Mouse (Mus musculus) liver, postnatal 0 days (tissue): Measurements from ENCODE around the gene Sema3f. TPM values are rescaled to one million over a fixed set of nuclear protein-coding genes. Genes with fewer than 3 reads are reported as not detected.

Source experiments
- ATAC-seq: fragments of 200-750 bp; cut with Nextera tagmentation; 2 replicates; pipeline ENCODE4 v1.8.0; 2017; ENCODE audit warnings: mild to moderate bottlenecking, moderate library complexity
- DNase-seq: peaks from one replicate; pipeline ENCODE4 v3.0.0-alpha.2; 2016
- H3K27ac ChIP-seq: fragments of 300-500 bp; sonication (generic); 2 replicates; pipeline ENCODE4 v1.5.1; 2014; ENCODE audit warnings: antibody characterized with exemption, moderate library complexity, mild to moderate bottlenecking, low read depth
- H3K27me3 ChIP-seq: fragments of 300-500 bp; sonication (generic); 2 replicates; pipeline ENCODE4 v1.6.1; 2014; ENCODE audit warnings: low read length, control low read depth, mixed read lengths; ENCODE audit not compliant: insufficient read depth
- H3K36me3 ChIP-seq: fragments of 300-500 bp; sonication (generic); replicated peaks from 2 replicates; pipeline ENCODE4 v1.6.1; 2014; ENCODE audit warnings: mild to moderate bottlenecking, control low read depth, low read length, moderate library complexity, mixed read lengths; ENCODE audit not compliant: insufficient read depth
- H3K4me1 ChIP-seq: fragments of 300-500 bp; sonication (generic); 2 replicates; pipeline ENCODE4 v1.6.1; 2014; ENCODE audit warnings: antibody characterized with exemption, mild to moderate bottlenecking, control low read depth; ENCODE audit not compliant: insufficient read depth
- H3K4me2 ChIP-seq: fragments of 300-500 bp; sonication (generic); 2 replicates; pipeline ENCODE4 v1.6.1; 2014; ENCODE audit warnings: low read depth, mild to moderate bottlenecking, low read length, moderate library complexity, mixed read lengths
- H3K4me3 ChIP-seq: fragments of 300-500 bp; sonication (generic); 2 replicates; pipeline ENCODE4 v1.5.1; 2014; ENCODE audit warnings: low read depth, low read length
- H3K9ac ChIP-seq: fragments of 300-500 bp; sonication (generic); replicated peaks from 2 replicates; pipeline ENCODE4 v1.6.1; 2014; ENCODE audit warnings: mild to moderate bottlenecking, moderate library complexity
- H3K9me3 ChIP-seq: fragments of 300-500 bp; sonication (generic); 2 replicates; pipeline ENCODE4 v1.6.1; 2016; ENCODE audit warnings: mild to moderate bottlenecking, control low read depth, low read length, mixed read lengths
- CTCF ChIP-seq: sonication (generic); IDR thresholded peaks from 2 replicates; pipeline ENCODE4 v1.5.1; 2016; ENCODE audit warnings: antibody characterized with exemption, low read depth
- EP300 ChIP-seq: IDR thresholded peaks from 2 replicates; pipeline ENCODE4 v1.6.1; 2016; ENCODE audit warnings: antibody characterized with exemption, low read depth, mild to moderate bottlenecking
- WGBS: fragments of 180-500 bp; shearing (Covaris S2); extraction: QIAGEN DNeasy Blood & Tissue Kit; methylation state at CpG from one replicate; pipeline ENCODE4 v1.1.7; 2014; ENCODE audit not compliant: insufficient replicate concordance; 5-methylcytosine and 5-hydroxymethylcytosine counted together
- polyA plus RNA-seq: library from polyadenylated mRNA; unstranded; fragments of >200 nt; fragmentation: Nextera tagmentation; extraction: Ambion mirVana; gene quantifications from 2 replicates; pipeline ENCODE4 v1.2.1, GENCODE M21; 2015

The Sema3f gene
- polyA plus RNA-seq, 1 experiment from 2014 or later = 0.76 TPM

GRCm38 (mm10) chr9:107662342-107662741, 47.9 kb downstream of the Sema3f start:
- WGBS = 74% methylated on average over 8 of the region's 8 CpGs
- no peak for DNase-seq
- H3K36me3 ChIP-seq = 0 out of 2 replicates have a peak, but pooled peaks cover 3% of the 10 kb centered on the region
- ATAC-seq = no peak
- H3K4me1 ChIP-seq = peaks cover 5% of the 10 kb centered on the region
- no peak overlapping the region for H3K4me3 ChIP-seq
- H3K27me3 ChIP-seq = peaks cover 19% of the 10 kb centered on the region
- peak overlapping the region; percentile 61; the same call in 1 of the 2 replicates for H3K4me2 ChIP-seq
- no peak overlapping the region; the same call in 1 of the 2 replicates for H3K9ac ChIP-seq
- no peaks in the 10 kb centered on the region for H3K9me3 ChIP-seq
- no peak overlapping the region for H3K27ac ChIP-seq
- TF ChIP-seq CTCF (no peak), EP300 (no peak)

GRCm38 (mm10) chr9:107660777-107661176, 49.5 kb downstream of the Sema3f start:
- peaks cover 12% of the 10 kb centered on the region for H3K36me3 ChIP-seq
- H3K27me3 ChIP-seq = peaks cover 4% of the 10 kb centered on the region
- no peak overlapping the region for H3K4me2 ChIP-seq
- H3K9me3 ChIP-seq = no peaks in the 10 kb centered on the region
- H3K9ac ChIP-seq = no peak overlapping the region
- DNase-seq (no peak), ATAC-seq (no peak)
- peaks cover 5% of the 10 kb centered on the region for H3K4me1 ChIP-seq
- 67% methylated on average over 3 of the region's 3 CpGs for WGBS
- H3K4me3 ChIP-seq = no peak overlapping the region
- no peak overlapping the region for H3K27ac ChIP-seq
- TF ChIP-seq CTCF (no peak), EP300 (no peak)

GRCm38 (mm10) chr9:107659961-107660360, 50.3 kb downstream of the Sema3f start:
- Histone ChIP-seq H3K27ac (no peak overlapping the region), H3K27me3 (no peaks in the 10 kb centered on the region), H3K36me3 (peaks cover 16% of the 10 kb centered on the region), H3K9me3 (no peaks in the 10 kb centered on the region), H3K9ac (no peak overlapping the region), H3K4me1 (peaks cover 5% of the 10 kb centered on the region), H3K4me2 (no peak overlapping the region), H3K4me3 (no peak overlapping the region)
- ATAC-seq (no peak), DNase-seq (no peak)
- WGBS = 77% methylated on average over 3 of the region's 3 CpGs
- TF ChIP-seq CTCF (no peak), EP300 (no peak)

- no peak for TF ChIP-seq EP300
- TF ChIP-seq CTCF = no peak
- H3K27ac ChIP-seq = no peak overlapping the region; the same call in 1 of the 2 replicates
- 76% methylated on average over 10 of the region's 10 CpGs for WGBS
These were observed 50.7 kb downstream of the Sema3f start for GRCm38 (mm10) chr9:107659551-107659950.

GRCm38 (mm10) chr9:107658096-107658495, 52.2 kb downstream of the Sema3f start:
- Histone ChIP-seq H3K36me3 (peaks cover 16% of the 10 kb centered on the region), H3K4me2 (no peak overlapping the region), H3K27ac (no peak overlapping the region), H3K9me3 (no peaks in the 10 kb centered on the region), H3K27me3 (no peaks in the 10 kb centered on the region), H3K9ac (no peak overlapping the region), H3K4me3 (no peak overlapping the region), H3K4me1 (peaks cover 5% of the 10 kb centered on the region)
- DNase-seq = no peak
- WGBS = 75% methylated on average over 6 of the region's 6 CpGs
- TF ChIP-seq CTCF = no peak
- TF ChIP-seq EP300 = no peak
- no peak for ATAC-seq

More at GRCm38 (mm10) chr9:107659551-107659950, 50.7 kb downstream of the Sema3f start:
- H3K4me2 ChIP-seq = no peak overlapping the region
- no peak overlapping the region for H3K9ac ChIP-seq
- peaks cover 16% of the 10 kb centered on the region for H3K36me3 ChIP-seq
- no peaks in the 10 kb centered on the region for H3K9me3 ChIP-seq
- H3K27me3 ChIP-seq = no peaks in the 10 kb centered on the region
- DNase-seq (no peak), ATAC-seq (no peak)
- H3K4me1 ChIP-seq = peaks cover 5% of the 10 kb centered on the region
- H3K4me3 ChIP-seq = no peak overlapping the region

GRCm38 (mm10) chr9:107657144-107657543, 53.1 kb downstream of the Sema3f start:
- no peak overlapping the region for H3K4me2 ChIP-seq
- no peak overlapping the region for H3K4me3 ChIP-seq
- H3K4me1 ChIP-seq = peaks cover 3% of the 10 kb centered on the region; the same call in 1 of the 2 replicates
- no peaks in the 10 kb centered on the region for H3K27me3 ChIP-seq
- 75% methylated on average over 5 of the region's 5 CpGs for WGBS
- no peak for DNase-seq
- TF ChIP-seq EP300 (no peak), CTCF (no peak)
- no peak overlapping the region for H3K9ac ChIP-seq
- no peaks in the 10 kb centered on the region for H3K9me3 ChIP-seq
- ATAC-seq = no peak
- H3K36me3 ChIP-seq = peaks cover 17% of the 10 kb centered on the region
- H3K27ac ChIP-seq = no peak overlapping the region
